Mouse (Mus musculus) layer of hippocampus, adult 9-11 months (tissue): Measurements from ENCODE around the gene Nkapl.

Source experiments
- DNase-seq: peaks from one replicate; pipeline ENCODE4 v3.0.0; 2022

The Nkapl gene

DNA sequence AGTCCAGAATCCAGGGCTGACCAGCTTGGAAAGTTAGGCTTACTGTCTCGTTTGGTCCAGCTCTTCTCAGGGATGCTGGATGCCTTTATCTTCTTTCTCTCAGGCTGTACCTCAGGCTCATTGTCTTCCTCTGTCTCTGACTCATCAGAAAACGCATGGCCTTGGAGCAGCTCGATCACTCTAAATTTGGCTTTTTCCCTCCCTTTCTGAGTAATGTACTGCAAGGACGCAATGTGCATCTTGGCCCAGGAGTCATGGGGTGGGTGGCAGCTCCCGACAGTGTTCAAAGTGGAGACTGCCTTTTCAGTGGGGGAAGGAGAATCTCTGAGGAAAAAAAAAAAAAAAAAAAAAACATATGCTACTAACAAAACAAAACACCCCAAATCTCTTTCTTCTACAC, 45.0 kb downstream of the Nkapl start:
- no peak for DNase-seq

DNA sequence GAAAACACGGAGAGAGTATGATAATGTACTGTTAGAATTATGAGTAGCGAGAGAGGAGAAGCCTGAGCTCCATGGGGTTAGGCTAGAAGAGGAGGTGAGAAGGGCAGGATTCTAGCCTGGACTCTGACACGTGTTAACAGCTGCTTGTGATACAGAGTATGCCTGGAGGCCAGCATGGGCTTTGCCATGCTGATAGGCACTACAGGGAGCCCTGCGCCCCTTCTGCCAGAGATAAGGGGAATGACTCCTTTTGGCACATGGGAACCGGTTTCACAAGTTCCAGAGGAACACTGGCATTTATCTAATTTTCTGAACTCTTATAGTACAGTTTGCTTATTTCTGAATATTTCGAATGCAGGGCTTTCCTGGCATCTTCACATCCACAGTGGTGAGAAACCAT, 49.4 kb downstream of the Nkapl start:
- DNase-seq = no peak

DNA sequence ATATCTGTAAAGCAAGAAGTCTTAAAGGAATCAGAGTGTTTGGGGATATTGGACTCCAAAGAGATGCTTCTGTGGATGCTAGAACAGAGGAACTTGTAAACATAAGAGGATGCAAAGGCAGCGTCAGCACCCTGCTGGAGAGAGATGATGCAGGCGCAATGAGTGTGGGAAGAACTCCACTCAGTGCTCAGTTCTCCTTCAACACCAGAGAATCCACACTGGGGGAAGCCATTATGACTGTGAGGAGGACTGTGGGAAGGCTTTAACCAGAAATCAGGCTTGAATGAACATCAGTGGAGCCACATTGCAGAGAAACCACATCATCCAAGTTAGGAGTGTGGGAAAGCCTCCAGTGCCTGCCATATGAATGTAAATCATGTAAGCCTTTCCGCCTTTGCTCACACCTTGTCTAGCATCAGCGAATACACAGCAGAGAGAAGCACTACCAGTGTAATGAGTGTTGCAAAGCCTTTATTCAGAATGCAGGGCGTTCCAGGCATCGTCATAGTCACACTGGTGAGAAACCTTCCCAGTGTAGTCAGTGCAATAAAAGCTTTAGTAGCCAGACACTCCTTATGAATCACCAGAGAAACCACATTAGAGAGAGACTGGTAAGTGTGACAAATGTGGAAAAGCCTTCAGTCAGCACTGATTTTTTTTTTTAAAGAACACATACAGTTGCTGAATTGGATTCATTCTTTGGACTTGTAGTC, 50.9 kb downstream of the Nkapl start:
- no peak for DNase-seq
